Mouse (Mus musculus): ENCODE results near the gene Gm6401. TPM values are rescaled to one million over a fixed set of nuclear protein-coding genes. Genes with fewer than 3 reads are reported as not detected.
"Not testable (repeated sequence)": the region's sequence is repeated elsewhere in the genome, so short reads cannot be mapped to it uniquely, and the experiment has no call there.

The Gm6401 gene
- total RNA-seq (2021) = not detected
- long read RNA-seq, experiment 1 = 0 reads
- long read RNA-seq, experiment 2 = 0 reads

DNA sequence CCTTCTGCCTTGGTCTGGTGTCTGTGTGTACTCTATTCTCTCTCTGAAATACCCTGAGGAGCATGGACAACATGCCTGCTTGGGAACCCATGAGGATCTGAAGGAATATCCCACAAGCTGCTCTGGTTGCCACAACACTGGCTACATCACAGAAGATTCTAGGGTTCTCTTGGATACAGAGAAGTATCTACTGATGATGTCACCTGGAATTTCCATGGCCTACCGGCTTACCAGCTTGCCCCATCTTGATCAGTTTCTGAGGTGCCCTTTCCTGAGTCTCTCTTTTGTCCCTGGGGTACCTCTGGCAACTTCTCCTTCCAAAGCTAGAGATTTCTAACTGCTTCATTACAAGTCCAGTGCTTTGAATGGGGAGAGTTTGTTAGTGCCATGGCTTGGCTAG, at the start of gene Gm6401:
TSS of gene Gm6401 (minus strand) at position 101 of the 400 bp plus-strand sequence.
- H3K27ac ChIP-seq; DNase-seq; intact Hi-C loops (cut with DNase I); H3K4me3 ChIP-seq: not testable (repeated sequence)

DNA sequence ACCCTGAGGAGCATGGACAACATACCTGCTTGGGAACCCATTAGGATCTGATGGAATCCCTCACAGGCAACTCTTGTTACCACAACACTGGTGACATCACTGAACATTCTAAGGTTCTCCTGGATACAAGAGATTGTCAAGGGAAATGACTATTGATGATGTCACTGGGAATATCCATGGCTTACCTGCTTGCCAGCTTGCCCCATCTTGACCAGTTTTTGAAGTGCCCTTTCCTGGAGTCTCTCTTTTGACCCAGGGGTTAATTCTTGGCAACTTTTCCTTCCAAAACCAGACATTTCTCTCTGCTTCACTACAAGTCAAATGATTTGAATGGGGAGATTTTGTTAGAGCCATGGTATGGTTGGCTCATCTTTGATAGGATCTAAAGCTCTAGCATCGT, 15.5 kb upstream of the Gm6401 start, which contains the start of gene Gm3543:
TSS of gene Gm3543 (minus strand) at position 101 of the 400 bp plus-strand sequence.
- DNase-seq; H3K4me3 ChIP-seq; intact Hi-C loops (cut with DNase I); H3K27ac ChIP-seq: not testable (repeated sequence)

DNA sequence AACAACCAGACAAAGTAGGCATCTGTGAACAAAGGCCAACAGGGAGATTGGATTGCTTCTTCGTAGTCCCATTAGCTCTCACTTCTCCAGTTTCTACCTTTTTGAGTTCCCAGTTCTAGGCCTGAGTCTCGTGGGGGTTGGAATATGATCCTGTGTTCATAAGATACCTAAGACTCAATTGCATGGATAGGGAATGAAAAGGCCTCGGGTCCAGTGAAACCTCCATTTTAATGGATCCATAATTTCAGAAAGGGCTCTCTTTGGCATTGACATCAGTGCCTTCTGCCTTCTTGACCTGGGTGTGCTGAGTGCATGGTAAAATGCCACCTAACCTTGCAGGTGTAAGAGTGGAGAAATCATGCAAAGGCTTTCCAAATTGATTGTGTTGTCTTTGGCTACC, 869 bp upstream of the Gm6401 start:
- DNase-seq; H3K27ac ChIP-seq; intact Hi-C loops (cut with DNase I); H3K4me3 ChIP-seq: not testable (repeated sequence)

DNA sequence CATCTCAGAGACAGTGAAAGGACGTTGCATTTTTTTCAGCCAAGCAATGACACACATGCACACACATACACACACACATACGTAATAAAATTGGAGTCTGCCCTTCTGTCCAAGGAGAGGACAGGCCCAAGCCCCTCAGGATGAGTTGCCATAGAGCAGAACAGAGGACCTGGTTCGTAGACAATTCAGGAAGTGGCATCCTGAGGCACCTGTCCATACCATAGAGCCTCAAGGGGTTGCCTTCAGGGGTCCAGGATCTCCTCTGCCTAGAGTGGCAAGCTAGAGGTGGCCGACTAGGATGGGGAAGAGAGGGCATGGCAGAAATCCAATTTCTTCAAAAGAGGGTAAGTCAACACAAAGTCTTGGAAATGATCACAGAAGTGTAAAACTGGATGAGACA, 3.6 kb downstream of the Gm6401 start:
- intact Hi-C loops (cut with DNase I); DNase-seq; H3K27ac ChIP-seq; H3K4me3 ChIP-seq: not testable (repeated sequence)

DNA sequence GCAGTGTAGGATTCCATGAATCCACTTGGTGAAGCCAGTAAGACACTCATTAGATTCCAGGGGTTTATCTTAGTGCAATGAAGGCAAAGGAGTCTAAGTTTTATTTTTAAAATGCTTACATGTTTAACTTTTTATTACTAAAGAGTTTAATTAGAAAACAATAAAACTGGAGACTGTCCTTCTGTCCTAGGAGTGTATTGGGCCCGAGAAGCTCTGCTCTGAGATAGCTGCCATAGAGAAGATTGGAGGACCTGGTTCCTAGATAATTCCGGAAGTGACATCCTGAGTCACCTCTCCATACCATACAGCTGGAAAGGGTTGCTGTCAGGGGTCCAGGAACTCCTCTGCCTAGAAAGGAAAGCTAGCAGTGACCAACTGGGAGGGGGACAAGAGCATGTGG, 24.0 kb downstream of the Gm6401 start, which contains the start of gene 1700024B05Rik:
TSS of gene 1700024B05Rik (plus strand) at position 301 of the 400 bp plus-strand sequence.
- H3K4me3 ChIP-seq; intact Hi-C loops (cut with DNase I); H3K27ac ChIP-seq; DNase-seq: not testable (repeated sequence)

DNA sequence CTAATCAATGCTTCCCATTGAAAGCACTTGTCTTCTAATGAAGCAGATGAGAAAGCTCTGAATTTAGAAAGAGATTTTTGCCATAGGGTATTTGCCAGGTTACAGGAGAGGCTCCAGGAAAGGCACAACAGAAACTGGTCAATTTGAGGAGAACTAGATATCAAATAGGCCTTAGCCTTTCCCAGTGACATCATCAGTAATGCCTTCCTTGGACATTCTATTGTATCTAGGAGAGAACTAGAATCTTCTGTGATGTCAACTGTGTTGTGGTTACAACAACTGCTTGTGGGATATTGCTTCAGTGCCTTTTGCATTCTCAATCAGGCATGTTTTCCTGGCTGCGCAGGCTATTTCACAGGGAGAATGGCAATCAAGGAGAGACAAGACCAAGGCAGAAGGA, 43.1 kb downstream of the Gm6401 start, which contains the start of gene 1700049E17Rik1:
TSS of gene 1700049E17Rik1 (plus strand) at position 301 of the 400 bp plus-strand sequence.
- intact Hi-C loops (cut with DNase I); H3K4me3 ChIP-seq; H3K27ac ChIP-seq; DNase-seq: not testable (repeated sequence)

Other genes starting within 250 kb of the Gm6401 start
- not detected for gene Gm7929, start 217.3 kb downstream of the Gm6401 start, total RNA-seq (2021)
- not detected for gene Gm47189, start 195.5 kb downstream of the Gm6401 start, total RNA-seq (2021)
- not detected for gene Gm7980, start 60.6 kb downstream of the Gm6401 start, total RNA-seq (2021)
- gene 1700049E17Rik1, start 43.0 kb downstream of the Gm6401 start, total RNA-seq (2021) = not detected
- not detected for gene 1700024B05Rik, start 23.9 kb downstream of the Gm6401 start, total RNA-seq (2021)
- gene Gm3543, start 15.4 kb upstream of the Gm6401 start, total RNA-seq (2021) = not detected
- not detected for gene Gm7951, start 149.4 kb upstream of the Gm6401 start, total RNA-seq (2021)
- not detected for gene Gm17027, start 194.7 kb upstream of the Gm6401 start, total RNA-seq (2021)
- not detected for gene Gm3573, start 222.9 kb upstream of the Gm6401 start, total RNA-seq (2021)

All from gastrocnemius, adult 2 months (tissue).